Mouse (Mus musculus) neural tube, embryonic 11.5 days (tissue): ENCODE measurements at regions not wholly inside any gene's neighbourhood (a gene's known extent, or its start where the extent isn't known, plus 50 kb on each side); places are given as distances from the start of the nearest gene placed in this dataset.

Experiments used
- ATAC-seq: fragments of 200-750 bp; cut with Nextera tagmentation; 2 replicates; pipeline ENCODE4 v1.8.0; 2017; ENCODE audit warnings: moderate number of reproducible peaks, mild to moderate bottlenecking, moderate TSS enrichment, moderate library complexity; ENCODE audit not compliant: insufficient read depth, low FRiP score, low TSS enrichment
- DNase-seq: peaks from one replicate; pipeline ENCODE4 v3.0.0-alpha.2; 2015; ENCODE audit warnings: low spot score
- H3K27ac ChIP-seq: fragments of 300-500 bp; sonication (generic); 2 replicates; pipeline ENCODE4 v1.5.1; 2014; ENCODE audit warnings: low read depth, mild to moderate bottlenecking, low read length
- H3K27me3 ChIP-seq: fragments of 300-500 bp; sonication (generic); 2 replicates; pipeline ENCODE4 v1.6.1; 2014; ENCODE audit warnings: mild to moderate bottlenecking, low read length, mixed read lengths; ENCODE audit not compliant: control insufficient read depth, insufficient read depth
- H3K36me3 ChIP-seq: fragments of 300-500 bp; sonication (generic); 2 replicates; pipeline ENCODE4 v1.6.1; 2014; ENCODE audit warnings: mild to moderate bottlenecking, low read length, moderate library complexity, mixed read lengths; ENCODE audit not compliant: control insufficient read depth, insufficient read depth
- H3K4me1 ChIP-seq: fragments of 300-500 bp; sonication (generic); 2 replicates; pipeline ENCODE4 v1.6.1; 2014; ENCODE audit warnings: low read length, mixed read lengths; ENCODE audit not compliant: control insufficient read depth, insufficient read depth
- H3K4me2 ChIP-seq: fragments of 300-500 bp; sonication (generic); 2 replicates; pipeline ENCODE4 v1.6.1; 2014; ENCODE audit warnings: low read depth, mild to moderate bottlenecking, moderate library complexity
- H3K4me3 ChIP-seq: fragments of 300-500 bp; sonication (generic); 2 replicates; pipeline ENCODE4 v1.5.1; 2014; ENCODE audit warnings: low read depth, low read length
- H3K9ac ChIP-seq: fragments of 300-500 bp; sonication (generic); 2 replicates; pipeline ENCODE4 v1.6.1; 2014; ENCODE audit warnings: mild to moderate bottlenecking, low read length
- H3K9me3 ChIP-seq: fragments of 300-500 bp; sonication (generic); 2 replicates; pipeline ENCODE4 v1.6.1; 2016; ENCODE audit warnings: low read length; ENCODE audit not compliant: control insufficient read depth
- WGBS: fragments of 180-500 bp; shearing (Covaris S2); extraction: QIAGEN DNeasy Blood & Tissue Kit; methylation state at CpG from one replicate; pipeline ENCODE4 v1.1.7; 2014; 5-methylcytosine and 5-hydroxymethylcytosine counted together

DNA sequence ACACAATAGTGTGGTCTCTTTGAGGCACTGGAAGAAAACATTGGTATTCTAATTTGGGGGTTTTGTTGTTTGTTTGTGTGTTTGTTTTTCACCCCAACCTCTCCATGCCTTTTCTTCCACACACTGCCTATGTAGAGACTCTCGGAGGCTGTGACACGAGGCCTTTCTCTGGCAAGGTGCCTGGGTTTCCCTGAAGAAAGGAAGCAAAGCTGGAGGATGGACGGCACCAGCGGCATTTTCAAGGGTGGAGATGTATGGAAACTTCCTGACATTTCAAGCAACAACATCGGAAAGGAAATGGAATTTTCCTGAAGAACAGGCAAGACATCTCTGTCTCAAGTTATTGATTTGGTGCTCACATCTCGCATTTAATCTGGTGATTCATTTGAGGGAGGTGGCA, 155.0 kb upstream of the Fggy start:
- DNase-seq (no peak), ATAC-seq (no peak)
- no peak overlapping the region for H3K4me2 ChIP-seq
- H3K9ac ChIP-seq = no peak overlapping the region
- no peaks in the 10 kb centered on the region for H3K36me3 ChIP-seq
- no peak overlapping the region for H3K27ac ChIP-seq
- H3K4me3 ChIP-seq = no peak overlapping the region
- no peaks in the 10 kb centered on the region for H3K4me1 ChIP-seq
- WGBS = 88% methylated on average over 6 of the region's 6 CpGs
- no peaks in the 10 kb centered on the region for H3K27me3 ChIP-seq
- H3K9me3 ChIP-seq = no peaks in the 10 kb centered on the region

DNA sequence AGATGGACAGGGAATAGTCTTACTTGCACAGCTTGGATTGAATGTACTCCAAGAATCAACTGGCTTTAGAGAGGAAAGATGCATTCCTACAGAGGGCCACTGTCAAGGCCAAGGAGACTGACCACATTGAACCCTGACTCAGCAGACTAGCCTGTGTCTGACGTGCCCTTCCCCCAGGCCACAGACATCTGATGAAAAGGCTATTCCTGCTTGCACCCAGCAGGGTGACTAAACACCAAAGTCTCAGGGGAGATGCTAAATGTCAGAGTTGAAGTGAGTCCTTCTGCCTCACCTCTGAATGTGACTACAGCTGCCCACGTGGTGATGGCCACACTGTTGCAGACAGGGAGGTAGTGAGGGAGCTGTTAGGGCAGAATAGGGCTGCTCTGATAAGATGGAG, 140.2 kb upstream of the Fggy start:
- Histone ChIP-seq H3K4me1 (no peaks in the 10 kb centered on the region), H3K36me3 (no peaks in the 10 kb centered on the region), H3K4me3 (no peak overlapping the region), H3K9me3 (no peaks in the 10 kb centered on the region), H3K4me2 (no peak overlapping the region), H3K27ac (no peak overlapping the region), H3K27me3 (no peaks in the 10 kb centered on the region), H3K9ac (no peak overlapping the region)
- DNase-seq (no peak), ATAC-seq (no peak)
- WGBS = 35% methylated on average over 2 of the region's 2 CpGs

GRCm38 (mm10) chr4:95426563-95426962, 130.7 kb upstream of the Fggy start:
- WGBS = 76% methylated on average over 1 of the region's 1 CpGs
- no peak overlapping the region for H3K4me2 ChIP-seq
- no peak overlapping the region for H3K4me3 ChIP-seq
- H3K9ac ChIP-seq = no peak overlapping the region
- ATAC-seq (no peak), DNase-seq (no peak)
- no peaks in the 10 kb centered on the region for H3K4me1 ChIP-seq
- H3K27me3 ChIP-seq = no peaks in the 10 kb centered on the region
- no peak overlapping the region for H3K27ac ChIP-seq
- H3K36me3 ChIP-seq = no peaks in the 10 kb centered on the region
- H3K9me3 ChIP-seq = no peaks in the 10 kb centered on the region

DNA sequence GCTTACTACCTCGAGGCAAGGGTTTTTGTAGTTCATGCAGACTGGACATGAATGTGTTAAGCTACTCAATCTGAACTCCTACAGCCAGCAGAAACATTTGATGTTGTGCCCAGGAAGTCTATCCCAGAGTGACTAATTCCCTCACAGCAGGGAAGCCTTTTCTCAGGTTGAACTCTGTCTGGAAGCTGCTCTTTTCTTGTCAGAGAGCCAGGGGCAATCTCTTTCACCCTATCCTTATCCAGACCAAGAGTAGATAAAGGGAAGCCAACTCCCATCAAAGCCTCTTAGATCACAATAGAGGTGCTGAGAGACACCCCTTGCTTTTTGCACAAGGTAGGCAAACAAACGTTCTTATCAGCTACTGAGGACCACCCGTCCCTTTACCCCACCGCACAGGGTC, 122.8 kb upstream of the Fggy start:
- Histone ChIP-seq H3K27me3 (no peaks in the 10 kb centered on the region), H3K4me2 (no peak overlapping the region), H3K9ac (no peak overlapping the region), H3K4me3 (no peak overlapping the region), H3K9me3 (no peaks in the 10 kb centered on the region), H3K36me3 (no peaks in the 10 kb centered on the region), H3K4me1 (no peaks in the 10 kb centered on the region), H3K27ac (no peak overlapping the region)
- ATAC-seq = no peak
- WGBS = 43% methylated on average over 4 of the region's 4 CpGs
- DNase-seq = no peak

DNA sequence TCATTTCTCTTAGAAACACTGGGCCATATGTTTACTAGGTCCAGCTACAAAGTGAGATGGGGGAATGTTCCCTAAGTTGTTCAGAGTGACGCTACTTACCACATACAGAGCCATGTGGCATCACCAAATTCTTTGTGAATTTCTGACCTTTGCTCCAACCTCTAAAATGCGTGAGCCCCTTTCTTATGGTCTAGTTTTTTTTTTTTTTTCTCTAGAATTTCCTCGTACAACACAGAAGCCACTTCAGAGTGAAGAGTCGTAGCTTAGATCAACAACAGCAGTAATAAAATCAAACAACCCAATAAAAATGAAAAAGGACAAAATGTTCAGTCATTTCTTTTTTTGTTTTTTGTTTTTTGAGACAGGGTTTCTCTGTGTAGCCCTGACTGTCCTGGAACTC, 122.2 kb upstream of the Fggy start:
- Histone ChIP-seq H3K9ac (no peak overlapping the region), H3K27me3 (no peaks in the 10 kb centered on the region), H3K36me3 (no peaks in the 10 kb centered on the region), H3K9me3 (no peaks in the 10 kb centered on the region), H3K4me2 (no peak overlapping the region), H3K27ac (no peak overlapping the region), H3K4me3 (no peak overlapping the region), H3K4me1 (no peaks in the 10 kb centered on the region)
- no peak for ATAC-seq
- 38% methylated on average over 4 of the region's 4 CpGs for WGBS
- DNase-seq = no peak

- 46% methylated on average over 1 of the region's 1 CpGs for WGBS
- H3K9me3 ChIP-seq = no peaks in the 10 kb centered on the region
- no peak overlapping the region for H3K9ac ChIP-seq
- H3K27me3 ChIP-seq = no peaks in the 10 kb centered on the region
- no peak for ATAC-seq
- H3K4me3 ChIP-seq = no peak overlapping the region
- no peaks in the 10 kb centered on the region for H3K36me3 ChIP-seq
- DNase-seq = no peak
- H3K4me2 ChIP-seq = no peak overlapping the region
- H3K27ac ChIP-seq = no peak overlapping the region
- no peaks in the 10 kb centered on the region for H3K4me1 ChIP-seq
Measured at GRCm38 (mm10) chr4:95439834-95440233, 117.5 kb upstream of the Fggy start.

DNA sequence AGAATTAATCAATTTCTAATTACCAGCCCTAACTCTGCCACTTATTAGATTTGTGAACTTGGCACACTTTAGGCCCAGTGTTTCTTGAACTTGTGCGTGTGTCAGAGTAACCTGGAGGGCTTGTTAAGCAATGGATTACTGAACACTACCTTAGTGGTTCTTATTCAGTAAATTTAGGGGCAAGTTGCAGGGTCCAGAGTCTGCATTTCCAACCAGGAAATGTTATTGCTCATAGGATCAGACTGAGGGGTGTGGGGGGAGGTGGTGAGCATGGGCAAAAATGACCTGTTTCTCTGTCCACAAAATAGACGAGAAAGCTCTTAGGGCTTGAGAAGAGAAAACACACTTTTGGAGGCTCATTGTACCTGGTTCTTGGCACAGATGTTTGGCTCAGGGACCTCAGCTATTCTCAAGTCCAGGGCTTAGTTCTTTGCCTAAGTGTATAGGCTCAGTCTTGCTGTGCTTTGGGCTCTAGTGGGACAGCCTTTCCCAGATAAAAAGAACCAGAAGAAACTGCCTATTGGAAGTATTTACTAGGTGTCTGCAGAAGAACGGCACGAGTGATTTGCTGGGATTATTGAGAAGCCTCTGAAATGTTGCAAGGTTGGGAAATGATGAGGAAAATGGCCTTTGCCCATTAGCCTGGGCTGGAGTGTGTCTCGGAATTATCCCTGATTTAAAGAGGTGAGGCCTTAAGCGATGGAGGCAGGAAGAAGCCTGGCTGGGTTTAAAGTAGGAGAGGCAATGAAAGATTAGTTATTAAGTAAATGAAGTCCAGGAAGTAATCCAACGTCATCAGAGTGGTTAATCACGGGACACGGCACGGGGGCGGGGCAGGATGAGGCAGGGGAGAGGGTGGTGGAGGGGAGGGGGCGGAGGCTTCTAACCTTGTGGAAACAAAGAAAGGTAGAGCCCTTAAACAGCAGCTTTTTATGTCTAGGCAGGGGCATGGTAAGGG, 113.2 kb upstream of the Fggy start:
- Histone ChIP-seq H3K4me3 (no peak overlapping the region), H3K4me2 (no peak overlapping the region), H3K27me3 (no peaks in the 10 kb centered on the region), H3K36me3 (no peaks in the 10 kb centered on the region), H3K9me3 (no peaks in the 10 kb centered on the region), H3K4me1 (no peaks in the 10 kb centered on the region), H3K27ac (no peak overlapping the region), H3K9ac (no peak overlapping the region)
- DNase-seq (peak; percentile 13), ATAC-seq (no peak)
- WGBS = 51% methylated on average over 12 of the region's 12 CpGs

DNA sequence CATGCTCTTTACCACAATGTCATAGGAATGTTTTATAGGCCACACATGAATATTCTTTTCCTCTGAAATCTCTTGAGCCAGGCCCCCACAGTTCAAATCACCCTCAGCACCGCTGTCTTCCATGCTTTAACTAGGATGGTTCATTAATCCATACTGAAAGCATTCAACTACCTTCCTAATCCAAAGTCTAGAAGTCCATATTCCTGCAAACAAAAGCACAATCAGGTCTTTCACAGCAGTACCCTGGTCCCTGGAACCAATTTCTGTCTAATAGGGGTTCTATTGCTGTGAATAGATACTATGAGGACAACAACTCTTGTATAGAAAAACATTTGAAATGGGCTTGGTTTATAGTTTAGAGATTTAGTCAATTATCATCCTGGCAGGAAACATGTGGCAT, 107.0 kb upstream of the Fggy start:
- no peak overlapping the region for H3K4me2 ChIP-seq
- H3K4me1 ChIP-seq = no peaks in the 10 kb centered on the region
- H3K4me3 ChIP-seq = no peak overlapping the region
- H3K27ac ChIP-seq = no peak overlapping the region
- 88% methylated on average over 1 of the region's 1 CpGs for WGBS
- ATAC-seq (no peak), DNase-seq (no peak)
- no peaks in the 10 kb centered on the region for H3K36me3 ChIP-seq
- no peak overlapping the region for H3K9ac ChIP-seq
- no peaks in the 10 kb centered on the region for H3K27me3 ChIP-seq
- H3K9me3 ChIP-seq = no peaks in the 10 kb centered on the region

DNA sequence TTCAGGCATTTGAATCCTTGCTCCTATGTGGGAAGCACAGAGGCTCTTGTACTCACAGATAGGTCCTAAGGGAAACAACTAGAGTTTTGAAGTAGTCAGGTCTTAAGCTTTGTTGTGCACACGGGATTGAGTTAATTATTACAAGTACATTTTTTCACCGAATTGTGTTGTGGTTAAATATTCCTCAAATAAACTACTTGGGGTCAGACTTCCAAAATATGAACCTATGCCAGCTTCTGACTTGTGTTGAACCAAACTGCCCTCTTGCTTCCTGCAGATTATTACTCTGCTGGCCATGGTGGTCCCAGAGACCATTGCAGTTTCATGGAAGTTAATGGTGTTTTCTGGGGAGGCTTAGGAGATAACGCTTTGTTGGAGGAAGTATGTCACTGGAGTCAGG, 105.5 kb upstream of the Fggy start:
- no peaks in the 10 kb centered on the region for H3K27me3 ChIP-seq
- no peaks in the 10 kb centered on the region for H3K4me1 ChIP-seq
- no peak overlapping the region for H3K27ac ChIP-seq
- H3K9ac ChIP-seq = no peak overlapping the region
- no peak for ATAC-seq
- no peaks in the 10 kb centered on the region for H3K9me3 ChIP-seq
- H3K4me3 ChIP-seq = no peak overlapping the region
- no peak overlapping the region for H3K4me2 ChIP-seq
- no peak for DNase-seq
- H3K36me3 ChIP-seq = no peaks in the 10 kb centered on the region
- 90% methylated on average over 3 of the region's 3 CpGs for WGBS
